Mouse (Mus musculus) C2C12 (cell line): ENCODE measurements around the gene 3300002I08Rik.
"Not testable (repeated sequence)": the region's sequence is repeated elsewhere in the genome, so short reads cannot be mapped to it uniquely, and the experiment has no call there.

Experiments
- CEBPB ChIP-seq: IDR thresholded peaks from one replicate; pipeline ENCODE4 v1.6.1; 2011; ENCODE audit warnings: low read depth, mild to moderate bottlenecking, control low read depth, moderate library complexity
- CTCF ChIP-seq: IDR thresholded peaks from one replicate; pipeline ENCODE4 v1.5.1; 2011; ENCODE audit not compliant: control insufficient read depth, insufficient read depth, insufficient read length
- MYOG ChIP-seq: IDR thresholded peaks from one replicate; pipeline ENCODE4 v1.6.1; 2011; ENCODE audit not compliant: control insufficient read depth, insufficient read length; ENCODE audit errors: extremely low read depth
- USF1 ChIP-seq: IDR thresholded peaks from one replicate; pipeline ENCODE4 v1.6.1; 2011; ENCODE audit warnings: low read depth, mild to moderate bottlenecking, control low read depth, moderate library complexity

DNA sequence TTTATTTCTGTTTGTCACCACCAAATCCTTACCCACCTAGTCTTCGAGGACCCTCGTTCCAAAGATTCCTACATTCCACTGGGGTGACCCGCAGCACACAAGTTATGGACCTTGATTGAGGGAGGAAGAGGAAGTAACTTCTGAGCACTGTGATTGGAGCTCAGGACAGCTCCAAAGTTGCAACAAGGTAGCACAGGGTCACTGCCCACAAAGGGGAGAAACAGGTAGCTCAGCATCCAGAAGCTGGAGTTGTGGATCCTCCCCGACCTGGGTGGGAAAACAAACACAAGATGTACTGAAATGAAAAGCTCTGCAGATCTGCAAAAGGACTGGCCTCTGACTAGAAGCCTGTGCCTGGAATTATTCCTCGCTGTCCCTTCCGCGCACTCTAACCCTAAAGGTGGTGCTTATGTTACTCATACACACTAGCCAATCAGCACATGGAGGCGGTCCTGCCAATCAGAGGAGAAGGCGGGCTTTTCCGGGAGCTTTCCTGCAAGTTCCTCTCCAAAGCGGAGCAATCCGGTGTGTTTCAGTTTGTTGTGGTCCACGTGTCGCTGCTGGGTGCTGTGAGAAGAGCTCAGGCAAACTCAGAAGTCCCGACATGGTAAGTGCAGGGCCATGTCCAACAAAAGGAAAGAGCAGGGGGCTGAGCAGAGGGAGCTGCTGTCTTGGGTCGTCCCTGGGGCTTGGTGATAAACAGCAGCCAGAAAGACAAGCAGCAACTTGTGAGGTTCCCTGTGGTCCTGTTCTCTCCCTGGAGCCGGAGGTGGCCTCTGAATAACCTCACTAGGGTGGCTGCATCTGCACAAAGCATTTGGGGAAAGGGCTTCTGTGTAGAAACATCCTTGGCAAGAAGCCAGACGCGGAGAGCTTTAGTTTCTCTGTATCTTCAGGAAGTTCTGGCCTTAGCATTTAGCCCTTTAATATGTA, 51.3 kb downstream of the 3300002I08Rik start:
- TF ChIP-seq USF1, result peak; percentile 34
- not testable (repeated sequence) for TF ChIP-seq CTCF, CEBPB, MYOG
